ENCODE assay signal across 33 mouse cellular contexts in genomic region chr3:102748038-102748437, GRCm38 (mm10). TPM values are rescaled to one million over a fixed set of nuclear protein-coding genes. Genes with fewer than 3 reads are reported as not detected.
DNase-seq lines count a peak whose midpoint lies in the region; ATAC-seq and TF ChIP-seq lines count a peak whose summit lies in the region.
"Had no signal": no experiment of that assay in that cellular context is flagged by ENCODE, and none has a peak within 500 bp of the region (broad histone marks: within the 10 kb centered on the region; RNA-seq: fewer than 3 reads in every experiment).

No protein-coding gene starts in this region.

- H3K36me3 ChIP-seq in kidney, embryonic 16.5 days (ENCODE audit: insufficient read depth, low read length), result no peaks in the 10 kb centered on the region
- peaks cover 4% of the 10 kb centered on the region; the same call in 1 of the 2 replicates for H3K36me3 ChIP-seq in midbrain, embryonic 12.5 days
- H3K36me3 ChIP-seq in midbrain, postnatal 0 days (ENCODE audit: insufficient read depth, low read length), result peaks cover 10% of the 10 kb centered on the region; the same call in 1 of the 2 replicates
- H3K36me3 ChIP-seq: lung, embryonic 15.5 days had no signal

- no peak for TF ChIP-seq POLR2A in brain, embryonic 14.5 days (IDR thresholded peaks at IDR 0.05; ENCODE audit: borderline replicate concordance, extremely low read depth, insufficient read depth, insufficient read length, poor library complexity, severe bottlenecking)

- peak overlapping the region; percentile 56 for H3K27ac ChIP-seq in gastrocnemius, adult 2 months
- H3K27ac ChIP-seq in kidney, embryonic 16.5 days (ENCODE audit: low read length), result no peak overlapping the region
- H3K27ac ChIP-seq in midbrain, embryonic 12.5 days (replicated peaks), result peak overlapping the region; percentile 46; the same call in 1 of the 2 replicates
- H3K27ac ChIP-seq in midbrain, postnatal 0 days (ENCODE audit: low read depth, low read length), result no peak overlapping the region
- H3K27ac ChIP-seq: hindbrain, embryonic 13.5 days; limb, embryonic 13.5 days; lung, embryonic 15.5 days; neural tube, embryonic 15.5 days had no signal

- no peak overlapping the region for H3K9ac ChIP-seq in kidney, embryonic 16.5 days (replicated peaks; ENCODE audit: low read length)
- H3K9ac ChIP-seq in midbrain, embryonic 12.5 days (replicated peaks), result no peak overlapping the region
- no peak overlapping the region for H3K9ac ChIP-seq in midbrain, postnatal 0 days (replicated peaks; ENCODE audit: low read length, poor library complexity, severe bottlenecking)
- H3K9ac ChIP-seq: hindbrain, embryonic 13.5 days; limb, embryonic 13.5 days; lung, embryonic 15.5 days; neural tube, embryonic 15.5 days had no signal

- intact Hi-C loops in gastrocnemius, adult 2 months (cut with DNase I), result no loop called here

- 0 out of 2 replicates have a peak, but pooled peaks have one; percentile 43 for ATAC-seq in kidney, embryonic 16.5 days (ENCODE audit: low FRiP score, low TSS enrichment)
- no peak for ATAC-seq in midbrain, embryonic 12.5 days (ENCODE audit: low FRiP score, low read depth)
- ATAC-seq in midbrain, postnatal 0 days (ENCODE audit: low FRiP score), result no peak
- ATAC-seq: forebrain, embryonic 14.5 days; intestine, embryonic 16.5 days had no signal

- no peak for DNase-seq in gastrocnemius, adult 2 months
- no peak for DNase-seq in gastrocnemius, postnatal 10 days
- DNase-seq in kidney, postnatal 10 days, result no peak
- no peak for DNase-seq in midbrain, postnatal 0 days (ENCODE audit: low spot score)
- peak; percentile 24 for DNase-seq in brain, embryonic 14.5 days (ENCODE audit: low read depth)
- no peak for DNase-seq in T-cell, adult 2 months (ENCODE audit: low spot score)
- DNase-seq: adrenal gland, adult 8-10 months; cerebellum, adult 8-10 months; cerebellum, postnatal 25 days; heart, postnatal 36 days; lung, postnatal 4 days; right cerebral cortex, postnatal 14 days had no signal

- peaks cover 12% of the 10 kb centered on the region; the same call in 1 of the 2 replicates for H3K4me1 ChIP-seq in kidney, embryonic 16.5 days (ENCODE audit: insufficient read depth, low read length)
- peaks cover 25% of the 10 kb centered on the region for H3K4me1 ChIP-seq in midbrain, embryonic 12.5 days
- no peaks in the 10 kb centered on the region for H3K4me1 ChIP-seq in midbrain, postnatal 0 days (ENCODE audit: insufficient read depth, low read length)

- no peak overlapping the region for H3K4me2 ChIP-seq in kidney, embryonic 16.5 days (replicated peaks; ENCODE audit: low read depth, low read length)
- no peak overlapping the region for H3K4me2 ChIP-seq in midbrain, embryonic 12.5 days (replicated peaks)
- no peak overlapping the region for H3K4me2 ChIP-seq in midbrain, postnatal 0 days (ENCODE audit: low read depth, low read length, poor library complexity, severe bottlenecking)
- H3K4me2 ChIP-seq: heart, embryonic 11.5 days; hindbrain, embryonic 13.5 days; limb, embryonic 13.5 days; liver, embryonic 11.5 days; lung, embryonic 15.5 days; neural tube, embryonic 15.5 days had no signal

- H3K27me3 ChIP-seq in kidney, embryonic 16.5 days (ENCODE audit: insufficient read depth, low read length), result no peaks in the 10 kb centered on the region
- no peaks in the 10 kb centered on the region for H3K27me3 ChIP-seq in midbrain, embryonic 12.5 days
- H3K27me3 ChIP-seq in midbrain, postnatal 0 days (ENCODE audit: insufficient read depth, low read length), result no peaks in the 10 kb centered on the region
- H3K27me3 ChIP-seq: hindbrain, embryonic 13.5 days; limb, embryonic 13.5 days; lung, embryonic 15.5 days; neural tube, embryonic 15.5 days had no signal

- no peak for TF ChIP-seq CTCF in gastrocnemius, adult 2 months (IDR thresholded peaks at IDR 0.05)
- TF ChIP-seq CTCF in midbrain, postnatal 0 days (IDR thresholded peaks at IDR 0.05), result no peak
- no peak for TF ChIP-seq CTCF in brain, embryonic 14.5 days (IDR thresholded peaks at IDR 0.05; ENCODE audit: borderline replicate concordance, extremely low read depth, insufficient read depth, insufficient read length)

- H3K9me3 ChIP-seq in kidney, embryonic 16.5 days (ENCODE audit: low read length), result no peaks in the 10 kb centered on the region
- no peaks in the 10 kb centered on the region for H3K9me3 ChIP-seq in midbrain, embryonic 12.5 days
- no peaks in the 10 kb centered on the region for H3K9me3 ChIP-seq in midbrain, postnatal 0 days (ENCODE audit: low read length)
- H3K9me3 ChIP-seq: hindbrain, embryonic 13.5 days; limb, embryonic 13.5 days; lung, embryonic 15.5 days; neural tube, embryonic 15.5 days had no signal

- 55% methylated on average over 3 of the region's 3 CpGs for WGBS in kidney, embryonic 16.5 days
- WGBS in midbrain, embryonic 12.5 days, result 68% methylated on average over 3 of the region's 3 CpGs
- WGBS in midbrain, postnatal 0 days, result 36% methylated on average over 3 of the region's 3 CpGs

- no peak overlapping the region for H3K4me3 ChIP-seq in gastrocnemius, adult 2 months
- no peak overlapping the region for H3K4me3 ChIP-seq in kidney, embryonic 16.5 days (ENCODE audit: low read length)
- no peak overlapping the region for H3K4me3 ChIP-seq in midbrain, embryonic 12.5 days
- H3K4me3 ChIP-seq in midbrain, postnatal 0 days (ENCODE audit: low read depth, low read length), result no peak overlapping the region
- H3K4me3 ChIP-seq: hindbrain, embryonic 13.5 days; limb, embryonic 13.5 days; lung, embryonic 15.5 days; neural tube, embryonic 15.5 days had no signal

RNA-seq across cellular contexts. Expression of gene Tspan2, which starts 13.7 kb away (rescaled TPM):
- total RNA-seq in gastrocnemius, adult 2 months (2021), result 1 to 10 TPM; 4.3 to 5.2 TPM
- 10 to 100 TPM; 14.9 to 19.6 TPM for total RNA-seq in gastrocnemius, postnatal 10 days (2021)
- 8.4 and 10.6 TPM in 2 replicates for polyA plus RNA-seq in kidney, embryonic 16.5 days (2015; fragmentation: Nextera tagmentation; extraction: Ambion mirVana)
- 7.3 and 8.6 TPM in 2 replicates for polyA plus RNA-seq in midbrain, embryonic 12.5 days (2016; fragmentation: Nextera tagmentation; extraction: Ambion mirVana)
- 25.9 and 26.1 TPM in 2 replicates for total RNA-seq in midbrain, postnatal 0 days (2014; rRNA removed)
- polyA plus RNA-seq in midbrain, postnatal 0 days (2015; fragmentation: Nextera tagmentation; extraction: Ambion mirVana), result 13.4 and 15.5 TPM in 2 replicates
- 6.4 and 8.1 TPM in 2 replicates for polyA plus RNA-seq in brain, embryonic 14.5 days (2012; rRNA removed)

RNA-seq across cellular contexts. Expression of gene Tshb, which starts 34.5 kb away (rescaled TPM):
- not detected for total RNA-seq in gastrocnemius, adult 2 months (2021)
- not detected for total RNA-seq in gastrocnemius, postnatal 10 days (2021)
- polyA plus RNA-seq in kidney, embryonic 16.5 days (2015; fragmentation: Nextera tagmentation; extraction: Ambion mirVana), result 0.06 TPM in 1 of 2 replicates, not detected in the other
- polyA plus RNA-seq in midbrain, embryonic 12.5 days (2016; fragmentation: Nextera tagmentation; extraction: Ambion mirVana), result 0.37 TPM in 1 of 2 replicates, not detected in the other
- total RNA-seq in midbrain, postnatal 0 days (2014; rRNA removed), result not detected in 2 replicates
- 0.27 and 0.42 TPM in 2 replicates for polyA plus RNA-seq in midbrain, postnatal 0 days (2015; fragmentation: Nextera tagmentation; extraction: Ambion mirVana)
- not detected in 2 replicates for polyA plus RNA-seq in brain, embryonic 14.5 days (2012; rRNA removed)
- total RNA-seq: adrenal gland, adult 8-10 months; adrenal gland, postnatal 4 days; gastrocnemius, postnatal 36 days; heart, postnatal 36 days; layer of hippocampus, adult 18-20 months; layer of hippocampus, postnatal 25 days; left cerebral cortex, adult 8-10 months; left cerebral cortex, postnatal 36 days; megakaryocyte-erythroid progenitor cell, adult 5-6 weeks; monocyte, adult 5-6 weeks had no signal
- polyA plus RNA-seq: kidney, embryonic 14.5 days; liver, embryonic 16.5 days; small intestine, adult 2 months had no signal

Comparison
In these comparisons a context has a peak if more than half of its experiments do, and no peak if none do; other contexts are left out.
1. H3K27ac ChIP-seq: peak in gastrocnemius, adult 2 months (single experiment) and midbrain, embryonic 12.5 days (single experiment); none in kidney, embryonic 16.5 days (single experiment) and midbrain, postnatal 0 days (single experiment).